Mouse (Mus musculus) T-helper 1 cell (primary cell): ENCODE data around the gene 1500015O10Rik.

Source experiments
- in situ Hi-C: fragments of 300-600 bp; cut with MboI, MseI; formaldehyde crosslinking; loops from one replicate; pipeline ENCODE4 v1.15.1; 2025; ENCODE audit warnings: high pct_unique_total_duplicates

The 1500015O10Rik gene

GRCm38 (mm10) chr1:43730491-43730924 lies at the start of gene 1500015O10Rik:
Gene 1500015O10Rik, plus strand, starts transcription at chr1:43730602.
- in situ Hi-C loops, result no loop called here

- in situ Hi-C loops, result no loop called here
Observed at GRCm38 (mm10) chr1:43689983-43690382, 40.4 kb upstream of the 1500015O10Rik start.

- in situ Hi-C loops, result no loop called here
Observed at GRCm38 (mm10) chr1:43690507-43690906, 39.9 kb upstream of the 1500015O10Rik start.

GRCm38 (mm10) chr1:43694076-43694475 lies 36.3 kb upstream of the 1500015O10Rik start:
- in situ Hi-C loops, result no loop called here

- in situ Hi-C loops, result no loop called here
Observed at GRCm38 (mm10) chr1:43694851-43695545, 35.4 kb upstream of the 1500015O10Rik start.

GRCm38 (mm10) chr1:43698577-43699000 lies 31.8 kb upstream of the 1500015O10Rik start:
- in situ Hi-C loops, result no loop called here

- in situ Hi-C loops, result no loop called here
Observed at GRCm38 (mm10) chr1:43714841-43715240, 15.6 kb upstream of the 1500015O10Rik start.

- in situ Hi-C loops, result no loop called here
Observed at GRCm38 (mm10) chr1:43717967-43718366, 12.4 kb upstream of the 1500015O10Rik start.

- in situ Hi-C loops, result no loop called here
Observed at GRCm38 (mm10) chr1:43718793-43719192, 11.6 kb upstream of the 1500015O10Rik start.

- in situ Hi-C loops, result loop anchor here (5.0 kb wide), 1 partner anchor 420 kb away; no protein-coding TSS in a partner anchor
Observed at GRCm38 (mm10) chr1:43722459-43722858, 7.9 kb upstream of the 1500015O10Rik start.

- in situ Hi-C loops, result no loop called here
Observed at GRCm38 (mm10) chr1:43732100-43732499, 1.7 kb downstream of the 1500015O10Rik start.

GRCm38 (mm10) chr1:43732657-43733056 lies 2.3 kb downstream of the 1500015O10Rik start:
- in situ Hi-C loops, result no loop called here

GRCm38 (mm10) chr1:43737812-43738518 lies 7.6 kb downstream of the 1500015O10Rik start:
- in situ Hi-C loops, result no loop called here

GRCm38 (mm10) chr1:43738519-43738894 lies 8.1 kb downstream of the 1500015O10Rik start:
- in situ Hi-C loops, result no loop called here

- in situ Hi-C loops, result no loop called here
Observed at GRCm38 (mm10) chr1:43754448-43755312, 24.3 kb downstream of the 1500015O10Rik start.

- in situ Hi-C loops, result loop anchor here (5.0 to 10.0 kb wide), 2 partner anchors 137 to 295 kb away; no protein-coding TSS in a partner anchor
Observed at GRCm38 (mm10) chr1:43760085-43760484, 29.7 kb downstream of the 1500015O10Rik start.

- in situ Hi-C loops, result loop anchor here (5.0 to 10.0 kb wide), 2 partner anchors 133 to 290 kb away; no protein-coding TSS in a partner anchor
Observed at GRCm38 (mm10) chr1:43764481-43764880, 34.1 kb downstream of the 1500015O10Rik start.

GRCm38 (mm10) chr1:43766328-43766727 lies 35.9 kb downstream of the 1500015O10Rik start:
- in situ Hi-C loops, result loop anchor here (10.0 kb wide), 1 partner anchor 288 kb away; no protein-coding TSS in a partner anchor

- in situ Hi-C loops, result loop anchor here (10.0 kb wide), 1 partner anchor 286 kb away; no protein-coding TSS in a partner anchor
Observed at GRCm38 (mm10) chr1:43768385-43768990, 38.1 kb downstream of the 1500015O10Rik start.

- in situ Hi-C loops, result loop anchor here (10.0 kb wide), 1 partner anchor 285 kb away; no protein-coding TSS in a partner anchor
Observed at GRCm38 (mm10) chr1:43769348-43769747, 38.9 kb downstream of the 1500015O10Rik start.

GRCm38 (mm10) chr1:43770032-43770431 lies 39.6 kb downstream of the 1500015O10Rik start:
- in situ Hi-C loops, result no loop called here
